Mouse (Mus musculus) ES-E14 (cell line): Measurements from ENCODE around the gene Gpx3. TPM values are rescaled to one million over a fixed set of nuclear protein-coding genes. Genes with fewer than 3 reads are reported as not detected.
"Not testable (repeated sequence)": the region's sequence is repeated elsewhere in the genome, so short reads cannot be mapped to it uniquely, and the experiment has no call there.

Experiments
- DNase-seq: peaks from one replicate; pipeline ENCODE4 v3.0.0-alpha.2; 2013; ENCODE audit warnings: low read depth, low spot score
- H3K27ac ChIP-seq: 2 replicates; pipeline ENCODE4 v1.5.1; 2012; ENCODE audit warnings: low read depth, mild to moderate bottlenecking, low read length, moderate library complexity, mixed read lengths; ENCODE audit not compliant: poor library complexity, insufficient read depth, severe bottlenecking
- H3K36me3 ChIP-seq: 2 replicates; pipeline ENCODE4 v1.6.1; 2012; ENCODE audit warnings: mild to moderate bottlenecking, low read length, moderate library complexity, mixed read lengths; ENCODE audit not compliant: control insufficient read depth, poor library complexity, insufficient read depth, severe bottlenecking
- H3K4me1 ChIP-seq, 2 experiments: fragments of 150-350 bp in 1 of 2; sonication (generic) in 1 of 2; 2 replicates each; pipeline ENCODE4 v1.6.1; 2012; ENCODE audit warnings: low read length in 2 of 2, mild to moderate bottlenecking in 1 of 2, mixed read lengths in 1 of 2; ENCODE audit not compliant: control insufficient read depth in 2 of 2, insufficient read depth in 2 of 2, poor library complexity in 1 of 2
- H3K4me3 ChIP-seq, 2 experiments: fragments of 150-350 bp in 1 of 2; sonication (generic) in 1 of 2; 2 replicates each; pipeline ENCODE4 v1.5.1; 2012; ENCODE audit warnings: low read length in 2 of 2, low read depth in 1 of 2, mild to moderate bottlenecking in 1 of 2, mixed read lengths in 1 of 2; ENCODE audit not compliant: insufficient read depth in 1 of 2, poor library complexity in 1 of 2, severe bottlenecking in 1 of 2
- H3K9ac ChIP-seq: 2 replicates; pipeline ENCODE4 v1.6.1; 2012; ENCODE audit warnings: low read depth, mild to moderate bottlenecking, low read length, mixed read lengths; ENCODE audit not compliant: poor library complexity, insufficient read depth, severe bottlenecking
- H3K9me3 ChIP-seq: fragments of 150-350 bp; sonication (generic); 2 replicates; pipeline ENCODE4 v1.6.1; 2012; ENCODE audit warnings: low read depth, mild to moderate bottlenecking, low read length; ENCODE audit not compliant: control insufficient read depth, insufficient read depth
- CHD2 ChIP-seq: IDR thresholded peaks from 2 replicates; pipeline ENCODE4 v1.6.1; 2014; ENCODE audit warnings: mild to moderate bottlenecking, low read depth, low read length, inconsistent platforms
- HCFC1 ChIP-seq: IDR thresholded peaks from 2 replicates; pipeline ENCODE4 v1.6.1; 2012; ENCODE audit warnings: low read length, inconsistent platforms, borderline replicate concordance; ENCODE audit not compliant: insufficient read depth
- MAFK ChIP-seq: IDR thresholded peaks from 2 replicates; pipeline ENCODE4 v1.6.1; 2014; ENCODE audit warnings: mild to moderate bottlenecking, low read depth, low read length, inconsistent platforms; ENCODE audit not compliant: insufficient read depth
- ZC3H11A ChIP-seq: IDR thresholded peaks from 2 replicates; pipeline ENCODE4 v1.6.1; 2012; ENCODE audit warnings: low read depth, mild to moderate bottlenecking, inconsistent platforms, low read length, borderline replicate concordance
- ZNF384 ChIP-seq: IDR thresholded peaks from 2 replicates; pipeline ENCODE4 v1.6.1; 2012; ENCODE audit warnings: low read depth, low read length, inconsistent platforms
- in situ Hi-C, 2 experiments: fragments of 600-800 bp; cut with MboI; formaldehyde crosslinking; loops; one replicate each; pipeline ENCODE4 v1.15.1; 2025; ENCODE audit warnings: low sequenced_read_pairs in 2 of 2, inconsistent platforms in 1 of 2; ENCODE audit not compliant: unreplicated experiment in 2 of 2
- total RNA-seq: library from RNA; depleted of rRNA; stranded (reverse); fragments of 300-350 nt; gene quantifications from 2 replicates; pipeline ENCODE4 v1.2.3, GENCODE M21; 2012; rRNA removed

Gpx3 gene
- total RNA-seq: 11.4 and 13.8 TPM in 2 replicates

DNA sequence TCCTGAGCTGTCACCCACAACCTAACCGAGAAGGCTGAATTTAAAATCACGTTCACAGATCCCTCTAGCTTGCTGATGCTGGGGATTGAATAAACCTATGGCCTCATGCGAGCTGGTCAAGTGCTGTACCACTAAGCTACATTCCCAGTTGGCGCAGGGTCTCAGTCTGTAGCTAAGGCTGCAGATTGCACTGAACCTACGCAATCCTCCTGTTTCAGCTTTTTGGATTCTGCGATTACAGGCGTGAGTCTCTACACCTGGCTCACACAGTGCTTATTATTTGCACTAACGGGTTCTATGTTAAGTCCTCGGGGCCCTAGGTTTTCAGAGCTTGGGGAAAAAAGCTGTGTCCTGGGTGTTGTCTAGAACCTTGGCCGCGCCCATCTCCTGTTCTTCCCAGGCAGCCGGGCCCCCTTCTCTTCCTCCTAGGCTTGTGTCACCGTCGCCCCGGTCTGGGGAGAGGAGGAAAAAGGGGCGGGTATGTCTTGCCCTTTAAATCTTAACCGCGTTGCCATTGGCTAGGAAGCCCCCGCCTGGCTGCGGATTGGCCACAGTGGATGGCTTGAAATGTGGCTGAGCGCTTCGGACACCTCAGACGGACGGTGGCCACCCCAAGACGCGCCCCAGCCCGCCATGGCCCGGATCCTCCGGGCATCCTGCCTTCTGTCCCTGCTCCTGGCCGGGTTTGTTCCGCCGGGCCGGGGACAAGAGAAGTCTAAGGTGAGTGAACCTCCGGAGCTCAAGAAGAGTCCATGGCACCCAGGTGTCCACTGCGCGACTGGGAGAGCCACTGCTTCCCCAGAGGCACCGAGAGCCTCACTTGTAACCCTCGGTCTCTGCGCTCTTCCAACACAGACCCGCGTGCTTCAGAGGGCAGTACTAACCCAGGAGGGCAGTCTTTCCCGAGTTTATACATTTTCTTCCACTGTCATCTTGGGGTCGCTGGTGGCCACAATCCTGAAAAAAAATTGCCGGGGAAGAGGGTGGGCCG lies at the start of gene Gpx3:
Gene Gpx3 (plus strand): TSS at position 121 of the 991 bp plus-strand sequence.
- no peaks in the 10 kb centered on the region for H3K9me3 ChIP-seq
- peak; percentile 61 for DNase-seq
- peak within 1 kb of the TSS; percentile 66 to 80 for H3K4me3 ChIP-seq
- peaks cover 0 to 2% of the 10 kb centered on the region in 2 experiments; a peak in 1 of 4 replicates for H3K4me1 ChIP-seq
- no peak for TF ChIP-seq MAFK
- TF ChIP-seq ZC3H11A: no peak
- no peak for TF ChIP-seq ZNF384
- TF ChIP-seq CHD2: no peak
- no peak for TF ChIP-seq HCFC1
- in situ Hi-C loops: no loop called here
- H3K9ac ChIP-seq: peak within 1 kb of the TSS; percentile 50
- no peak within 1 kb of the TSS for H3K27ac ChIP-seq
- H3K36me3 ChIP-seq: no peaks in the 10 kb centered on the region

DNA sequence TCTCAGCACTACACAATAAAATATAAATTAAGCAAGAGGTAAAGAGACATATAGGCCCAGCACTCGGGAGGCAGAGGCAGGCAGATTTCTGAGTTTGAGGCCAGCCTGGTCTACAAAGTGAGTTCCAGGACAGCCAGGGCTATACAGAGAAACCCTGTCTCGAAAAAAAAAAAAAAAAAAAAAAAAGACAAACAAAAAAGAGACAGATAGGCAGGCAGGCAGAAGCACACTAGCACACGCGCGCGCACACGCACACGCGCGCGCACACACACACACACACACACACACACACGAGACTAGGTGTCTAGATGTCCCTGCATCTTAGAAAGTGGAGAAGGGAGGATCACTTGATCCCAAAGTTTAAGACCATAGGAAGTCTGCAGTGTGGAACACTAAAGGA lies 43.4 kb upstream of the Gpx3 start:
- H3K36me3 ChIP-seq, in situ Hi-C loops, H3K4me1 ChIP-seq, DNase-seq, H3K9me3 ChIP-seq: not testable (repeated sequence)
- H3K9ac ChIP-seq: peak overlapping the region; percentile 56; the same call in 1 of the 2 replicates
- peak overlapping the region in 1 of 2 experiments; percentile 79; a peak in 2 of 4 replicates for H3K4me3 ChIP-seq
- H3K27ac ChIP-seq: peak overlapping the region; percentile 69; the same call in 1 of the 2 replicates

DNA sequence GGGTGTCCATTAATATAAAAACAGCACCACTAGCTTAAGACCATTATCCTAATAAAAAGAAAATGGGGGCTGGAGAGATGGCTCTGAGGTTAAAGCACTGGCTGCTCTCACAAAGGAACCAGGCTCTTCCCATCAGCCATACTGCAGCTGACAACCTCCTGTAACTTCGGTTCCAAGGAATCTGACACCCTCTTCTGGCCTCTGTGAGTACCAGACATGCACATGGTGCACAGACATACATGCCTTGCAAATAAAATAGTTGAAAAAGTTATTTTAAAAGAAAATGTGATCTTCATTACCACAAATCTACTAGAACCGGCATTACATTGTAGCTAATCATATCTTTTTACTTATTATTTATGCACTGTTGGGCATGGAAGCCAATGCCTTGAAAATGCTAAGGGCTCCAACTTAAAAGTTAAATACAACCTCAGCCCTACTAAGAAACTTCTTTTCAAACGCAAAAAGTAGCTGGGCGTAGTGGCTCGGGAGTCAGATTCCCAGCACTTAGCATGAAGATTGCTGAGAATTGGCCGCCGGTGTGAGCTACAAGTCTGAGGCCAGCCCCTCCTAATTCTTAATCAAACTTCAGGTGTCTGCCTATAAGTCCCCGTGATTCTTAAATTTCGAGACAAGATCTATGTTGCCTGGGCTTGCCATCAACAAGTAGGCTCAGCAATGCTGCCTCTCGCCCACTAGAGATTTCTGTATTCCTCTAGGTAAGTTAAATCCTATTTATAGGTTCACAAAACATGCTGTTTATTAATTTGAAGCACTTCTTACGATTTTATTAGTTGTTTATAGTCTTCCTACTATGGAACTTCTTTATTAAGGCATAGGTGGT lies 42.7 kb upstream of the Gpx3 start:
- H3K27ac ChIP-seq: peak overlapping the region; percentile 69; the same call in 1 of the 2 replicates
- H3K4me1 ChIP-seq: no peaks in the 10 kb centered on the region; a peak in 1 of 4 replicates
- H3K36me3 ChIP-seq: no peaks in the 10 kb centered on the region
- peak overlapping the region; percentile 81; the same call in 1 of the 2 replicates for H3K9ac ChIP-seq
- DNase-seq: no peak
- no peaks in the 10 kb centered on the region for H3K9me3 ChIP-seq
- H3K4me3 ChIP-seq: peak overlapping the region; percentile 79 to 82
- TF ChIP-seq ZNF384: no peak
- no peak for TF ChIP-seq MAFK
- no peak for TF ChIP-seq CHD2
- TF ChIP-seq HCFC1: no peak
- peak; percentile 35; the same call in 1 of the 2 replicates for TF ChIP-seq ZC3H11A
- in situ Hi-C loops: no loop called here

DNA sequence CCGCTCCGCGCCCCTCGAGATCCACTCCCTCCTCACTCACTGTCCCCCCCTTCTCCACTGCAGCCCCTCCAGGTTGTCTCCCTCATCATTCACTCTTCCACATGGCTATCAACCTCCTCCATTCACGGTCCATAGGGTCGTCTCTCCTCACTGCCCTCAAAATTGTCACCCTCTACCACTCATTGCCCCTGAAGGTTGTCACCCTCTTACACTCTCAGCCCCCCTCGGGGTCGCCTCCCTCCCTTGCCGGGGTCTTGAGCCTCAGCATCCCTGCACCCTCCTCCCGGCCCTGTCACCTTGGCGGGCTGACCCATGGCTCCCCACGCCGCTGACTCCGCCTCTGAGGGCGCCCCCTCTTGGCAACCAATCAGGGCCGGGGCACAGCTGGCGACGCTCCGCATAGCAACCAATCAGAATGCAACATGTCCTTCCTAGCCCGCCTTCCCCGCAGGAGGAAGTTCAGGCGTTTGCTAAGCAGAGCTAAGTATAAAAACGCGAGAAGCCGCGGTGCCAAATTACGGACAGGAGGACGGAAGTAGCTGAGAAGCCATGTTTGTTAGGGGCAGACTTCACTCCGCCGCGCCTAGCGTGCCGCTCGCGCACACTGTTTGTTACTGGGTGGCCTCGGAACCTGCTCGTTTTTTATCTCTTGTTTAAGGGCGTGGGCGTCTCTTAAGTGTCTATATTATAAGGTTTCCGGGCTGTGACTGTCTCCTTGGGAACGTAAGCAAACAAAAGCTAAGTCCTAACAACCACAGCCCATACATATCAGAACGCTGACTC lies 41.8 kb upstream of the Gpx3 start, which contains the start of gene Lyrm7:
Gene Lyrm7 (minus strand): TSS at position 661 of the 783 bp plus-strand sequence.
- peak within 1 kb of the TSS; percentile 79 to 82 for H3K4me3 ChIP-seq
- peak within 1 kb of the TSS; percentile 69 for H3K27ac ChIP-seq
- TF ChIP-seq MAFK (no peak), CHD2 (peak; percentile 95), ZC3H11A (no peak), HCFC1 (peak; percentile 89), ZNF384 (no peak)
- H3K36me3 ChIP-seq: no peaks in the 10 kb centered on the region
- in situ Hi-C loops: no loop called here
- peaks cover 0 to 2% of the 10 kb centered on the region in 2 experiments; a peak in 3 of 4 replicates for H3K4me1 ChIP-seq
- no peaks in the 10 kb centered on the region for H3K9me3 ChIP-seq
- H3K9ac ChIP-seq: peak within 1 kb of the TSS; percentile 81
- DNase-seq: peak; percentile 97
